Comparison of ENCODE assay signal across 24 mouse cellular contexts in genomic region chr15:93325360-93325759, GRCm38 (mm10). TPM values are rescaled to one million over a fixed set of nuclear protein-coding genes. Genes with fewer than 3 reads are reported as not detected.
DNase-seq lines count a peak whose midpoint lies in the region; ATAC-seq lines count a peak whose summit lies in the region.
"Had no signal": no experiment of that assay in that cellular context is flagged by ENCODE, and none has a peak within 500 bp of the region (broad histone marks: within the 10 kb centered on the region; RNA-seq: fewer than 3 reads in every experiment).

No protein-coding gene starts in this region.

- no peak overlapping the region for H3K4me3 ChIP-seq in hindbrain, embryonic 12.5 days
- no peak overlapping the region for H3K4me3 ChIP-seq in hindbrain, embryonic 16.5 days (ENCODE audit: low read length)
- no peak overlapping the region for H3K4me3 ChIP-seq in liver, embryonic 12.5 days
- no peak overlapping the region for H3K4me3 ChIP-seq in midbrain, embryonic 13.5 days (replicated peaks)
- no peak overlapping the region for H3K4me3 ChIP-seq in neural tube, embryonic 15.5 days (replicated peaks)
- H3K4me3 ChIP-seq: forebrain, embryonic 10.5 days; heart, embryonic 10.5 days; limb, embryonic 15.5 days; midbrain, embryonic 15.5 days; neural tube, embryonic 12.5 days had no signal

- peaks cover 6% of the 10 kb centered on the region; the same call in 1 of the 2 replicates for H3K4me1 ChIP-seq in hindbrain, embryonic 12.5 days
- H3K4me1 ChIP-seq in hindbrain, embryonic 16.5 days (ENCODE audit: control insufficient read depth, insufficient read depth, low read depth, low read length): no peaks in the 10 kb centered on the region; the same call in 1 of the 2 replicates
- peaks cover 42% of the 10 kb centered on the region for H3K4me1 ChIP-seq in liver, embryonic 12.5 days
- peaks cover 14% of the 10 kb centered on the region for H3K4me1 ChIP-seq in midbrain, embryonic 13.5 days (replicated peaks)
- H3K4me1 ChIP-seq in neural tube, embryonic 15.5 days: 0 out of 2 replicates have a peak, but pooled peaks cover 11% of the 10 kb centered on the region
- H3K4me1 ChIP-seq: limb, embryonic 15.5 days; neural tube, embryonic 12.5 days had no signal

- peaks cover 8% of the 10 kb centered on the region; the same call in 1 of the 2 replicates for H3K36me3 ChIP-seq in hindbrain, embryonic 12.5 days
- no peaks in the 10 kb centered on the region for H3K36me3 ChIP-seq in hindbrain, embryonic 16.5 days (ENCODE audit: control insufficient read depth, insufficient read depth, low read length)
- H3K36me3 ChIP-seq in liver, embryonic 12.5 days: peaks cover 20% of the 10 kb centered on the region
- H3K36me3 ChIP-seq in midbrain, embryonic 13.5 days: peaks cover 7% of the 10 kb centered on the region; the same call in 1 of the 2 replicates
- H3K36me3 ChIP-seq in neural tube, embryonic 15.5 days: no peaks in the 10 kb centered on the region
- H3K36me3 ChIP-seq: midbrain, embryonic 15.5 days had no signal

- no peaks in the 10 kb centered on the region for H3K27me3 ChIP-seq in hindbrain, embryonic 12.5 days
- no peaks in the 10 kb centered on the region for H3K27me3 ChIP-seq in hindbrain, embryonic 16.5 days (replicated peaks; ENCODE audit: control insufficient read depth, insufficient read depth, low read length)
- H3K27me3 ChIP-seq in liver, embryonic 12.5 days (replicated peaks): no peaks in the 10 kb centered on the region
- no peaks in the 10 kb centered on the region for H3K27me3 ChIP-seq in midbrain, embryonic 13.5 days
- no peaks in the 10 kb centered on the region for H3K27me3 ChIP-seq in neural tube, embryonic 15.5 days (replicated peaks)
- H3K27me3 ChIP-seq: limb, embryonic 15.5 days; midbrain, embryonic 15.5 days; neural tube, embryonic 12.5 days had no signal

- no peak for ATAC-seq in hindbrain, embryonic 12.5 days (ENCODE audit: low FRiP score)
- ATAC-seq in hindbrain, embryonic 16.5 days: no peak
- peak; percentile 79 for ATAC-seq in liver, embryonic 12.5 days
- peak; percentile 73 for ATAC-seq in megakaryocyte-erythroid progenitor cell, adult 5-6 weeks (replicated peaks; ENCODE audit: low FRiP score, low TSS enrichment, poor library complexity, severe bottlenecking)
- no peak for ATAC-seq in midbrain, embryonic 13.5 days
- no peak for ATAC-seq in neural tube, embryonic 15.5 days (ENCODE audit: low FRiP score)
- ATAC-seq: forebrain, embryonic 16.5 days; hindbrain, postnatal 0 days; intestine, embryonic 16.5 days; midbrain, embryonic 15.5 days had no signal

- 0 out of 2 replicates have a peak overlapping the region, but pooled peaks have one; percentile 13 for H3K27ac ChIP-seq in hindbrain, embryonic 12.5 days
- no peak overlapping the region for H3K27ac ChIP-seq in hindbrain, embryonic 16.5 days (ENCODE audit: low read depth, low read length)
- H3K27ac ChIP-seq in liver, embryonic 12.5 days: no peak overlapping the region
- no peak overlapping the region for H3K27ac ChIP-seq in midbrain, embryonic 13.5 days
- H3K27ac ChIP-seq in neural tube, embryonic 15.5 days (replicated peaks): no peak overlapping the region
- H3K27ac ChIP-seq: forebrain, embryonic 10.5 days; heart, embryonic 10.5 days; hindbrain, postnatal 0 days; limb, embryonic 15.5 days; macrophage; midbrain, embryonic 15.5 days; neural tube, embryonic 12.5 days had no signal

- DNase-seq in c-Kit-positive CD71-positive TER-119-positive erythroid progenitor cells, embryonic 14.5 days (ENCODE audit: low spot score): peak; percentile 31
- DNase-seq: adrenal gland, adult 2 months; cerebellum, adult 9-11 months; gastrocnemius, postnatal 36 days; kidney, adult 9 months; kidney, postnatal 14 days; left cerebral cortex, postnatal 4 days; retina, postnatal 1 day; thymus, postnatal 25 days had no signal

- WGBS in hindbrain, embryonic 12.5 days: 78% methylated on average over 5 of the region's 5 CpGs
- 81% methylated on average over 5 of the region's 5 CpGs for WGBS in hindbrain, embryonic 16.5 days
- WGBS in liver, embryonic 12.5 days (ENCODE audit: insufficient replicate concordance): 29% methylated on average over 5 of the region's 5 CpGs
- 78% methylated on average over 5 of the region's 5 CpGs for whole genome bisulfite sequencing in midbrain, embryonic 13.5 days
- WGBS in neural tube, embryonic 15.5 days: 80% methylated on average over 5 of the region's 5 CpGs

- no peak overlapping the region for H3K9ac ChIP-seq in hindbrain, embryonic 12.5 days
- no peak overlapping the region for H3K9ac ChIP-seq in hindbrain, embryonic 16.5 days (ENCODE audit: low read depth, low read length)
- no peak overlapping the region for H3K9ac ChIP-seq in liver, embryonic 12.5 days
- H3K9ac ChIP-seq in midbrain, embryonic 13.5 days (replicated peaks): no peak overlapping the region
- H3K9ac ChIP-seq in neural tube, embryonic 15.5 days (replicated peaks): no peak overlapping the region
- H3K9ac ChIP-seq: limb, embryonic 15.5 days; midbrain, embryonic 15.5 days; neural tube, embryonic 12.5 days had no signal

- H3K9me3 ChIP-seq in hindbrain, embryonic 12.5 days (replicated peaks): no peaks in the 10 kb centered on the region
- no peaks in the 10 kb centered on the region for H3K9me3 ChIP-seq in hindbrain, embryonic 16.5 days (ENCODE audit: control insufficient read depth, low read length)
- H3K9me3 ChIP-seq in liver, embryonic 12.5 days (replicated peaks): no peaks in the 10 kb centered on the region
- H3K9me3 ChIP-seq in midbrain, embryonic 13.5 days: no peaks in the 10 kb centered on the region
- H3K9me3 ChIP-seq in neural tube, embryonic 15.5 days (replicated peaks): no peaks in the 10 kb centered on the region
- H3K9me3 ChIP-seq: forebrain, embryonic 10.5 days; heart, embryonic 10.5 days; limb, embryonic 15.5 days; midbrain, embryonic 15.5 days; neural tube, embryonic 12.5 days had no signal

- no peak overlapping the region for H3K4me2 ChIP-seq in hindbrain, embryonic 12.5 days (replicated peaks)
- no peak overlapping the region for H3K4me2 ChIP-seq in hindbrain, embryonic 16.5 days (ENCODE audit: low read length)
- peak overlapping the region; percentile 15; the same call in 1 of the 2 replicates for H3K4me2 ChIP-seq in liver, embryonic 12.5 days
- no peak overlapping the region for H3K4me2 ChIP-seq in midbrain, embryonic 13.5 days (replicated peaks)
- H3K4me2 ChIP-seq in neural tube, embryonic 15.5 days: no peak overlapping the region
- H3K4me2 ChIP-seq: limb, embryonic 15.5 days; midbrain, embryonic 15.5 days; neural tube, embryonic 12.5 days had no signal

RNA-seq across cellular contexts. Expression of gene Yaf2, which starts 11.4 kb away (rescaled TPM):
- polyA plus RNA-seq in hindbrain, embryonic 12.5 days (2016; fragmentation: Nextera tagmentation; extraction: Ambion mirVana): 98.1 and 99.1 TPM in 2 replicates
- 85.6 and 108 TPM in 2 replicates for polyA plus RNA-seq in hindbrain, embryonic 16.5 days (2015; fragmentation: Nextera tagmentation; extraction: Ambion mirVana)
- 42.9 and 45.7 TPM in 2 replicates for polyA plus RNA-seq in liver, embryonic 12.5 days (2016; fragmentation: Nextera tagmentation; extraction: Ambion mirVana)
- total RNA-seq in megakaryocyte-erythroid progenitor cell, adult 5-6 weeks (2014; fragmentation: Nextera tagmentation): 19.6 and 22.9 TPM in 2 replicates
- total RNA-seq in megakaryocyte-erythroid progenitor cell, adult 5-6 weeks (2017): 28.2 and 31.4 TPM in 2 replicates
- polyA plus RNA-seq in midbrain, embryonic 13.5 days (2015; fragmentation: Nextera tagmentation; extraction: Ambion mirVana): 91.3 and 97.4 TPM in 2 replicates
- polyA plus RNA-seq in neural tube, embryonic 15.5 days (2015; fragmentation: Nextera tagmentation; extraction: Ambion mirVana): 123 and 139 TPM in 2 replicates

RNA-seq across cellular contexts. Expression of gene Gxylt1, which starts 50.4 kb away (rescaled TPM):
- 19.7 and 20.4 TPM in 2 replicates for polyA plus RNA-seq in hindbrain, embryonic 12.5 days (2016; fragmentation: Nextera tagmentation; extraction: Ambion mirVana)
- polyA plus RNA-seq in hindbrain, embryonic 16.5 days (2015; fragmentation: Nextera tagmentation; extraction: Ambion mirVana): 4.3 and 5.7 TPM in 2 replicates
- 7.6 and 7.7 TPM in 2 replicates for polyA plus RNA-seq in liver, embryonic 12.5 days (2016; fragmentation: Nextera tagmentation; extraction: Ambion mirVana)
- 7.2 and 8.2 TPM in 2 replicates for total RNA-seq in megakaryocyte-erythroid progenitor cell, adult 5-6 weeks (2014; fragmentation: Nextera tagmentation)
- 11.0 and 12.6 TPM in 2 replicates for total RNA-seq in megakaryocyte-erythroid progenitor cell, adult 5-6 weeks (2017)
- polyA plus RNA-seq in midbrain, embryonic 13.5 days (2015; fragmentation: Nextera tagmentation; extraction: Ambion mirVana): 8.7 and 9.3 TPM in 2 replicates
- polyA plus RNA-seq in neural tube, embryonic 15.5 days (2015; fragmentation: Nextera tagmentation; extraction: Ambion mirVana): 4.4 and 6.5 TPM in 2 replicates

Comparison
In these comparisons a context has a peak if more than half of its experiments do, and no peak if none do; other contexts are left out.
1. ATAC-seq: peak in liver, embryonic 12.5 days (single experiment) and megakaryocyte-erythroid progenitor cell, adult 5-6 weeks (single experiment); none in hindbrain, embryonic 12.5 days (single experiment), hindbrain, embryonic 16.5 days (single experiment), midbrain, embryonic 13.5 days (single experiment) and neural tube, embryonic 15.5 days (single experiment).